Mouse (Mus musculus) cortical plate, adult 2 months (tissue): ENCODE measurements around the gene Zc3h12b.

Source experiments
- CTCF ChIP-seq: fragments of 200-500 bp; IDR thresholded peaks from 2 replicates; pipeline ENCODE4 v1.5.1; 2011; ENCODE audit warnings: mild to moderate bottlenecking, control low read depth, low read length; ENCODE audit not compliant: insufficient read depth; ENCODE audit errors: extremely low read depth
- POLR2A ChIP-seq: fragments of 200-500 bp; IDR thresholded peaks from 2 replicates; pipeline ENCODE4 v1.6.1; 2011; ENCODE audit warnings: mild to moderate bottlenecking, low read length, control low read depth; ENCODE audit not compliant: insufficient read depth; ENCODE audit errors: extremely low read depth

GRCm38 (mm10) chrX:95948135-95948534 is 236.7 kb downstream of the Zc3h12b start:
- no peak for TF ChIP-seq POLR2A
- no peak for TF ChIP-seq CTCF
